Mouse (Mus musculus) hindbrain, embryonic 12.5 days (tissue): ENCODE results near the gene Tspan5. TPM values are rescaled to one million over a fixed set of nuclear protein-coding genes. Genes with fewer than 3 reads are reported as not detected.

Source experiments
- ATAC-seq: fragments of 200-750 bp; cut with Nextera tagmentation; 2 replicates; pipeline ENCODE4 v1.8.0; 2017; ENCODE audit warnings: moderate TSS enrichment; ENCODE audit not compliant: low FRiP score
- H3K27ac ChIP-seq: fragments of 300-500 bp; sonication (generic); 2 replicates; pipeline ENCODE4 v1.5.1; 2016; ENCODE audit warnings: mild to moderate bottlenecking
- H3K27me3 ChIP-seq: fragments of 300-500 bp; sonication (generic); 2 replicates; pipeline ENCODE4 v1.6.1; 2016; ENCODE audit warnings: mild to moderate bottlenecking
- H3K36me3 ChIP-seq: fragments of 300-500 bp; sonication (generic); 2 replicates; pipeline ENCODE4 v1.6.1; 2016; ENCODE audit warnings: mild to moderate bottlenecking
- H3K4me1 ChIP-seq: fragments of 300-500 bp; sonication (generic); 2 replicates; pipeline ENCODE4 v1.6.1; 2016
- H3K4me2 ChIP-seq: fragments of 300-500 bp; sonication (generic); replicated peaks from 2 replicates; pipeline ENCODE4 v1.6.1; 2016; ENCODE audit warnings: mild to moderate bottlenecking
- H3K4me3 ChIP-seq: fragments of 300-500 bp; sonication (generic); 2 replicates; pipeline ENCODE4 v1.5.1; 2016; ENCODE audit warnings: mild to moderate bottlenecking
- H3K9ac ChIP-seq: fragments of 300-500 bp; sonication (generic); 2 replicates; pipeline ENCODE4 v1.6.1; 2016; ENCODE audit warnings: mild to moderate bottlenecking, moderate library complexity
- H3K9me3 ChIP-seq: fragments of 300-500 bp; sonication (generic); replicated peaks from 2 replicates; pipeline ENCODE4 v1.6.1; 2016; ENCODE audit warnings: mild to moderate bottlenecking
- WGBS: fragments of 180-500 bp; shearing (Covaris S2); methylation state at CpG from one replicate; pipeline ENCODE4 v1.1.7; 2016; 5-methylcytosine and 5-hydroxymethylcytosine counted together
- polyA plus RNA-seq: library from polyadenylated mRNA; unstranded; fragments of >200 nt; fragmentation: Nextera tagmentation; extraction: Ambion mirVana; gene quantifications from 2 replicates; pipeline ENCODE4 v1.2.1, GENCODE M21; 2016

The Tspan5 gene
- polyA plus RNA-seq, 1 experiment from 2014 or later: 74.6 TPM

- no peak overlapping the region for H3K4me3 ChIP-seq
- H3K27ac ChIP-seq: no peak overlapping the region
- 85% methylated on average over 5 of the region's 5 CpGs for WGBS
- H3K36me3 ChIP-seq: no peaks in the 10 kb centered on the region
- no peaks in the 10 kb centered on the region for H3K4me1 ChIP-seq
- no peak overlapping the region for H3K9ac ChIP-seq
- no peaks in the 10 kb centered on the region for H3K9me3 ChIP-seq
- H3K27me3 ChIP-seq: no peaks in the 10 kb centered on the region
- H3K4me2 ChIP-seq: no peak overlapping the region
- no peak for ATAC-seq
These were observed 19.8 kb upstream of the Tspan5 start for GRCm38 (mm10) chr3:138722152-138722551.

DNA sequence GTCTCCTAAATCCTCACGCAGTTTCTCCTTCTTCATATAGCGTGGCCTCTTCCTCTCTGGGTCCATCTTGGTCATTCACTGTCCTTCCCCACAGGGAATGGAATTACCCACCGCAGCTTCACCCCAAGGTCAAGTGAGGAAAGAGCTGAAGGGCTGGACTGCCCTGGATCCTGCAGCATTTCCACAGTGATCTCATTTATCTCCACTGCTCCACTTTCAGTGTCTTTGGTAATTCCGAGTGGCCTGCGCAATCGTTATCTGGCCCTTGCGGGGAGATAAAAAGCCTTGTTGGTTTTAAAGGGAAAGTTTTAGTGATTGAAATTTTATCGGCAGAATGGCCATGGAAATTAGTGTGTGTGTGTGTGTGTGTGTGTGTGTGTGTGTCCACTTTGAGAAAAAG lies 14.4 kb upstream of the Tspan5 start:
- no peak overlapping the region for H3K9ac ChIP-seq
- H3K36me3 ChIP-seq: no peaks in the 10 kb centered on the region
- H3K27ac ChIP-seq: no peak overlapping the region
- no peak for ATAC-seq
- H3K4me2 ChIP-seq: no peak overlapping the region
- H3K4me3 ChIP-seq: no peak overlapping the region
- no peaks in the 10 kb centered on the region for H3K27me3 ChIP-seq
- no peaks in the 10 kb centered on the region for H3K9me3 ChIP-seq
- WGBS: 90% methylated on average over 8 of the region's 8 CpGs
- H3K4me1 ChIP-seq: no peaks in the 10 kb centered on the region

GRCm38 (mm10) chr3:138728840-138729239 lies 13.2 kb upstream of the Tspan5 start:
- no peak overlapping the region for H3K4me2 ChIP-seq
- no peak for ATAC-seq
- no peak overlapping the region for H3K4me3 ChIP-seq
- no peaks in the 10 kb centered on the region for H3K27me3 ChIP-seq
- no peak overlapping the region for H3K27ac ChIP-seq
- H3K36me3 ChIP-seq: no peaks in the 10 kb centered on the region
- WGBS: 91% methylated on average over 3 of the region's 3 CpGs
- no peaks in the 10 kb centered on the region for H3K9me3 ChIP-seq
- H3K4me1 ChIP-seq: no peaks in the 10 kb centered on the region
- no peak overlapping the region for H3K9ac ChIP-seq

DNA sequence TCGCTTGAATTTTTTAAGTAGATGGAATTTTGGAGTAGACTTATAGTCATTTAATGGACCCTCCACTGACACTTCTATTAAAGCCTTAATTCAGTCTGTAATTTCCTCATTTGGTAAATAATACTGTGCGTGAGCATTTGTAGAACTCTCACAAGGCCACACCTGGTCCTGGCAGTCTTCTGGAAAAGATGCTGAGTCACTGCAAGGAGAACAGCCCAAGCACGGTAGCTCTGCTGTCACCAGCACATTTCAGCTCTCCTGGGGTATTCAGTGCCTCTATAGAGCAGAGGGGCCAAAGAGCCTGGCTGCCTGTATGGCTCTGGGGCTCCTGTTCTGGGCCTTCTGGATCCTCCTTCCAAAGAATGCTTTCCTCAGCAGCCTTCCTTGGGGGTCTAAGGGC lies 11.2 kb upstream of the Tspan5 start:
- Histone ChIP-seq H3K27me3 (no peaks in the 10 kb centered on the region), H3K4me1 (no peaks in the 10 kb centered on the region), H3K4me3 (no peak overlapping the region), H3K36me3 (no peaks in the 10 kb centered on the region), H3K9ac (no peak overlapping the region), H3K27ac (no peak overlapping the region), H3K9me3 (no peaks in the 10 kb centered on the region), H3K4me2 (no peak overlapping the region)
- WGBS: 68% methylated on average over 3 of the region's 3 CpGs
- ATAC-seq: no peak

DNA sequence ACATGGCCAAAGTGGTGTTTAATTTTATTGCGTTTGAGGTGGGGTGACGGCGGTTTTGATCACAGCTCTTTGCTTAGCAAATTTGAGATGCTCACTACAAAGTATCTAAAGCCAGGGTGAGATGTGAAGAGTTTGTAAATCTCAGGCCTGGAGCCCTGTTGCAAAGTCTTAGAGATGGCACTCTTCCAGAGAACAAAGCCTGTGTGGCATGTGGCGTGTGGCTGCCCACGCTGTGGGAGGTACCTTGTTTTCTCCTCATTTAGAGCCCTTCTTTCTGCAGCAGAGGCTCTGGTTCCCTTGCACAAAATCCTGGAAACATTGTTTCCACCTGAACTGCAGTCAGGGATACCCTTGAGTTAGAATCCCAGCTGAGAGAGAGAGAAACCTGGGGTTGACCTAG lies 6.2 kb upstream of the Tspan5 start:
- no peak for ATAC-seq
- Histone ChIP-seq H3K9me3 (no peaks in the 10 kb centered on the region), H3K27ac (no peak overlapping the region), H3K4me3 (no peak overlapping the region), H3K4me1 (no peaks in the 10 kb centered on the region), H3K9ac (no peak overlapping the region), H3K27me3 (0 out of 2 replicates have a peak, but pooled peaks cover 3% of the 10 kb centered on the region), H3K4me2 (no peak overlapping the region), H3K36me3 (no peaks in the 10 kb centered on the region)
- 91% methylated on average over 5 of the region's 5 CpGs for WGBS

DNA sequence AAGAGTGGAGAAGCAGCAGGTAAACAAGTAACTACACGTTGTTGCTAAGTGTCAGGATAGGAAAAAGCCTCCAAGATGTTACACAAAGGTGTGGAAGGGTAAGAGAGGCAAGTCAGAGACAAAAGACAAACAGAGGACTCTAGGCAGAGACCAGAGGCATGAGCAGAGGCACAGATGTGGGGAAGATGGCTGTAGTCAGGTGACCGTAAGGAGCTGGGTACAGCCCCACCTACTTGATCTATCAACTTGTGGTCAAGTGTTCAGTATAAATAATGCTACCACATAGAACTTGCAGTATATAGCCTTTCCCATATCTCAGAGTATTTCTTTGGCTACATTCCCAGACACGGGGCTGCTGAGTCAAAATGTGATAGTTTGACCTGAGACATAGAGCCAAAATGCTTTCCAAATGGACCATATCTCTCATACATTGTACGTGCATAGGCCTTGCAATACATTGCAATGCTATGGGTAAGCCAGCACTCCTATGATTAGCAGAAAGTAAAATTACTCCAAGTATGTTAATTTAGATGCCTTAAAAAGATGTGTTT lies 2.8 kb upstream of the Tspan5 start:
- Histone ChIP-seq H3K27me3 (0 out of 2 replicates have a peak, but pooled peaks cover 4% of the 10 kb centered on the region), H3K27ac (no peak overlapping the region), H3K9me3 (no peaks in the 10 kb centered on the region), H3K36me3 (no peaks in the 10 kb centered on the region), H3K4me3 (no peak overlapping the region), H3K4me2 (no peak overlapping the region), H3K4me1 (peaks cover 5% of the 10 kb centered on the region), H3K9ac (no peak overlapping the region)
- WGBS: 89% methylated on average over 4 of the region's 4 CpGs
- no peak for ATAC-seq

DNA sequence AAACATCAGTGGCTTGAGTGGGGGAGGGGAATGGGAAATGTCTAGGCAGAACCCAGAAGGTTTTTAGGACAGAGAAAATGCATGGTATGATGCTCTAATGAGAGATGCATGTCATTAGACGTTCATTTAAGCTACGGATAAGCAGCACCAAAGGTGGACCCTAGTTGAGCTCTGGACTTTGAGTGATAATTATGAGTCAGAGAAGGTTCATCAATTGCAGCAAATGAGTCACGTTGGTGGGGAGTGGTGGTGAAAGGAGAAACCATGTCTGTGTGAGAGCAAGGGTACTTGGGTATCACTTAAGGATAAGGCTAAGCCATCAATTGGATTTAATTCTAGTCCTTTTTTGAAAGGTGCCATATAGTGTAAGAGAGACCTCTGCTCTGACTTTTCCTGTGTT lies 1.7 kb upstream of the Tspan5 start:
- H3K36me3 ChIP-seq: no peaks in the 10 kb centered on the region
- no peak overlapping the region for H3K4me3 ChIP-seq
- no peak overlapping the region for H3K27ac ChIP-seq
- H3K9ac ChIP-seq: no peak overlapping the region
- H3K4me2 ChIP-seq: no peak overlapping the region
- H3K4me1 ChIP-seq: peaks cover 16% of the 10 kb centered on the region
- 0 out of 2 replicates have a peak, but pooled peaks cover 4% of the 10 kb centered on the region for H3K27me3 ChIP-seq
- no peaks in the 10 kb centered on the region for H3K9me3 ChIP-seq
- no peak for ATAC-seq
- WGBS: 84% methylated on average over 3 of the region's 3 CpGs

- 70% methylated on average over 8 of the region's 8 CpGs for WGBS
- H3K9me3 ChIP-seq: no peaks in the 10 kb centered on the region
- H3K4me3 ChIP-seq: peak overlapping the region; percentile 81
- peak overlapping the region; percentile 94 for H3K27ac ChIP-seq
- peak overlapping the region; percentile 61 for H3K4me2 ChIP-seq
- no peak for ATAC-seq
- no peaks in the 10 kb centered on the region for H3K36me3 ChIP-seq
- H3K9ac ChIP-seq: peak overlapping the region; percentile 92
- H3K4me1 ChIP-seq: peaks cover 22% of the 10 kb centered on the region
- 0 out of 2 replicates have a peak, but pooled peaks cover 4% of the 10 kb centered on the region for H3K27me3 ChIP-seq
These were observed 1.0 kb upstream of the Tspan5 start for GRCm38 (mm10) chr3:138740843-138741540.

- Histone ChIP-seq H3K27ac (peak overlapping the region; percentile 94), H3K9me3 (no peaks in the 10 kb centered on the region), H3K4me3 (peak overlapping the region; percentile 81), H3K36me3 (no peaks in the 10 kb centered on the region), H3K4me1 (peaks cover 29% of the 10 kb centered on the region), H3K4me2 (peak overlapping the region; percentile 61), H3K27me3 (0 out of 2 replicates have a peak, but pooled peaks cover 4% of the 10 kb centered on the region), H3K9ac (peak overlapping the region; percentile 92)
- peak; percentile 24 for ATAC-seq
- 0% methylated on average over 23 of the region's 23 CpGs for WGBS
These were observed 553 bp downstream of the Tspan5 start for GRCm38 (mm10) chr3:138742566-138742930.

DNA sequence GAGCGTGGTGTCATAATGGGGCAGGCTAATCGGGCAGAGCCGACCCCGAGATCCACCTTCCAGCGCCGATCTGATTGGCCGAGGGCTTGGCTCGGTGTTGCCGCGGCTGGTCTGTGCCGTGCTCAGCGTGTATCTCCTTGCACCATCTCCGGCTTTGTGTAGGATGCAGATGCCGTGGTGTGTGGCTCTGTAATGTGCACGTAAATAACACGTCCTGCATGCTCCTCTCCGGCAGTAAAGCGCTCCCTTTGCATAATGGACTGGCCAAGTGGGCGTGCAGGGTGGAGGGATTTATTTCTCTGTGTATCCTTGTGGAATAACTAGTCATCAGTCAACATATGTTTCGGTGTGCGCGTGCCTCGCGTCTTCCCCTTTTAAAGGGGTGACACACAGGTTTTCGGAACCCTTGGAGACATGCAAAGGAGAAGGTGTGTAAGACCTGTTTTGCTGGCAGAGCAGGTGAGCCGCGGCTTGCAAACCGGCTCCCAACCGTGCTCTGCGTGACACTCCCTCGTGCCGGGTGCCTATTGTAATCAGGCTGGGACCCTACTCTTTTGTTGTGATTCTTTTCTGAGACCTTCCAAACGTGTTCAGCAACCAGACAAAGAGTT lies 1.2 kb downstream of the Tspan5 start:
- Histone ChIP-seq H3K36me3 (no peaks in the 10 kb centered on the region), H3K4me3 (peak overlapping the region; percentile 81), H3K4me2 (peak overlapping the region; percentile 61), H3K27ac (peak overlapping the region; percentile 94), H3K9me3 (no peaks in the 10 kb centered on the region), H3K4me1 (peaks cover 29% of the 10 kb centered on the region), H3K9ac (peak overlapping the region; percentile 92), H3K27me3 (0 out of 2 replicates have a peak, but pooled peaks cover 4% of the 10 kb centered on the region)
- ATAC-seq: peak; percentile 90
- WGBS: under 1% methylated on average over 33 of the region's 33 CpGs

GRCm38 (mm10) chr3:138744030-138744774 lies 2.2 kb downstream of the Tspan5 start:
- Histone ChIP-seq H3K27ac (peak overlapping the region; percentile 94), H3K36me3 (no peaks in the 10 kb centered on the region), H3K4me2 (peak overlapping the region; percentile 61), H3K4me3 (peak overlapping the region; percentile 81), H3K4me1 (peaks cover 29% of the 10 kb centered on the region), H3K9me3 (no peaks in the 10 kb centered on the region), H3K27me3 (0 out of 2 replicates have a peak, but pooled peaks cover 4% of the 10 kb centered on the region), H3K9ac (peak overlapping the region; percentile 92)
- WGBS: 23% methylated on average over 8 of the region's 8 CpGs
- no peak for ATAC-seq

DNA sequence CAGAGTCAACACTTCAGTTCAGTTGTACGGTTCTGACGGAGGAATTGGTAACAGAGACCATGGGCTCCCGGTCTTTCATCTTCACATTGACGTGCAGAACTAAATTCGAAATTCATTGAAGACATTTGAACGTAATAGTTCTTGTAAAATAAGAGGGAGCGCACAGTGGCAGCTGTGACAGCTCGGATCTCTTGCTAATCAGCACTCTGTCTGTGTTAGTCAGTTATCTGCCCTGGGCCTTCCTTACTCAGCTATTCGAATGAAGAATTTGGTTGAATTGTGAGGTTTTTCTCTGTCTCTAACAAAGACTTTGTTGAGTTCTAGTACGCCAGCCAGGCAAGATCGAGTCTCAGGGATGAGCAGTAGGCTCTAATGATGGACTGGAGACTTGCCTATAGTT lies 3.1 kb downstream of the Tspan5 start:
- no peak overlapping the region for H3K27ac ChIP-seq
- H3K4me3 ChIP-seq: peak overlapping the region; percentile 81; the same call in 1 of the 2 replicates
- H3K9ac ChIP-seq: 0 out of 2 replicates have a peak overlapping the region, but pooled peaks have one; percentile 92
- no peaks in the 10 kb centered on the region for H3K9me3 ChIP-seq
- H3K27me3 ChIP-seq: 0 out of 2 replicates have a peak, but pooled peaks cover 4% of the 10 kb centered on the region
- ATAC-seq: no peak
- H3K36me3 ChIP-seq: no peaks in the 10 kb centered on the region
- H3K4me2 ChIP-seq: peak overlapping the region; percentile 61
- WGBS: 72% methylated on average over 11 of the region's 11 CpGs
- peaks cover 29% of the 10 kb centered on the region for H3K4me1 ChIP-seq
